Mouse (Mus musculus): ENCODE measurements around the gene Mfap1b.
"Not testable (repeated sequence)": the region's sequence is repeated elsewhere in the genome, so short reads cannot be mapped to it uniquely, and the experiment has no call there.

Mfap1b gene

DNA sequence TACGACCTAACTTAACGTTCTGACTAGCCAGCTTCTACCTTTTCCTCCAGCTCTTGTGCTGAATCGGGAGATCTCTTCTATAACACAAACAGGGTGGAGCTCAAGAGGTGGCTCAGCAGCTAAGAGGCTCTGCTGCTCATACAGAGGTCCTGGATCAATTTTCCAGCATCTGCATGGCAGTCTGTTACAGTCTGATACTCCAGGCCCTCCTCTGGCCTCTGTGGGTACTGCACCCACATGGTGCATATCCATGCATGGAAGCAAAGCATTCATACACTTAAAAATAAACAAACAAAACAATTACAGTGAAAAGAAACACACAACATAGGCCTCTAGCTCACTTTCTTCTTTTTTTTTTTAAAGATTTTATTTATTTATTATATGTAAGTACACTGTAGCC lies 1.1 kb downstream of the Mfap1b start:
- not testable (repeated sequence) for DNase-seq (ENCODE audit: low spot score)

DNA sequence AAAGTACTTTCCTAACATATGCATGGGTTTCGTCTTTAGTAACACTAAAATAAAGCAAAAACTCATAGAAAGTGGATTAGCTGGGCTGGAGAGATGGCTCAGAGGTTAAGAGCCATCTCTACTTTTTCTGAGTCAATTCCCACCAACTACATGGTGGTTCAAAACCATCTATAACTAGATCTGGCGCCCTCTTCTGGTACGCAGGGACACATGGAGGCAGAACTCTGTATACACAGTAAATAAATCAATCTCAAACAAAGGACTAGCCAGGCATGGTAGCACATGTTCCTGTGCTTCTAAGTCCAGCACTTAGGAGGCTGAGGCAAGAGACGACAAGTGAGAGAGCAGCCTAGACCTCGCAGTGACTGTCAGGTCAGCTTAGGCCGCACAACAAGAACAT lies 4.9 kb downstream of the Mfap1b start:
- DNase-seq (ENCODE audit: low spot score), result not testable (repeated sequence)

DNA sequence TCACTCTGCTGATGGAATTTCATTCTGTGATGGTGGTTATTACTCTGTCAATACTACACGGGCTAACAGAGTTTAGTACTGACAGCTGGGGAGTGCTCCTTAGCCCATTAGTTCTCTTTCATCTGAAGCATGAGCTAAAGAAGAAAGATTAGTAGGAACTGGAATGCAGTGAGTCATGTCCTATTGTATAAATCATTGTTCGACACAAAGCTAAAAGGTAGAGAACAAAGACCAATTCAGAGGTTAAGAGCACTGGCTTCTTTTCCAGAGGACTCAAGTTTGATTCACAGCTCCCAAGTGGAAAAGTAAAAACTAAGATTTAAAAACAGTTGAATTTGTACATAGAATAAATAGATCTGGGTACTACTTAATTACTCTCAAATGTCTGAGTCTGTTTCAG lies 13.8 kb downstream of the Mfap1b start:
- DNase-seq (ENCODE audit: low spot score), result no peak

DNA sequence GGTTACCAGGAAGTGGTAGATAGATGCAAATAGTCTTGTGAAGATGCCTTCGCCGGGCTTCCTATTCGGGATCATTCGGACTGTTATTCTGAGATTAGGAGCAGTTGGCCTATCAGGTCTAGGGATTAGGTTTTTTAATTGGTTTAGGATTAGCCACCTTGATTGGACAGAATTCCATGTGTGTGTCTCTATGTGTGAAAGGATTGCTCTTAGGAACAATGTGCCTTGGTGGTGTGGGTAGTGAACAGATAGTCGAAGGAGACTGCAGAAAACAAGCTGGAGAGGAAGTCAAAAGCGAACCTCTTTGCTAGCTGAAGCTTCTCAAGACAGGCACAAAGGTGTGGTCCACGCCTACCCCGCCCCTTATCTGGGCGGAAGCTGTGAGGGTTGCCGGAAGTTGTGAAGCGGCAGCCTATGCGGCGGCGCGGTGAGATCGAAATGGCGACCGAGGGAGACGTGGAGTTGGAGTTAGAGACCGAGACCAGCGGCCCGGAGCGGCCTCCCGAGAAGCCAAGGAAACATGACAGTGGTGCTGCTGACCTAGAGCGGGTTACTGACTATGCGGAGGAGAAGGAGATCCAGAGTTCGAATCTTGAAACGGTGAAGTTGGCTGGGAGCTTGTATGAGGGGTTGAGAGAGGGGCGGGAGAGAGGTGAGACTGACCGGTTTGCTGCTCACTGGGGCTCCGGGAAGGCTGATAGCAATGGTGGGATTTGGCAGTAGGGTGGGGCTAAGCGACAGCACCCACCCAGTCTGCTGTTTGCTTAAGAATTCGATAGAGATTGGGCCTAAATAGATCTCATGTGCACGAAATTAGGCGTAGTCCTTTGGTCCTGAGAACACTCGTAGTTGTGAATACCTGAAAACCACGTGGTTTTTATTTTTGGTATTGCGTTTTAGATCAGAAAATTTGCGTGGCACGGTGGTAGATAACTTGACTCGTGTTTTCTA lies 16.9 kb downstream of the Mfap1b start, which contains the start of gene Serinc4:
Serinc4 (minus strand) TSS at position 90 of the 951 bp plus-strand sequence.
- DNase-seq (ENCODE audit: low spot score), result peak; percentile 80

DNA sequence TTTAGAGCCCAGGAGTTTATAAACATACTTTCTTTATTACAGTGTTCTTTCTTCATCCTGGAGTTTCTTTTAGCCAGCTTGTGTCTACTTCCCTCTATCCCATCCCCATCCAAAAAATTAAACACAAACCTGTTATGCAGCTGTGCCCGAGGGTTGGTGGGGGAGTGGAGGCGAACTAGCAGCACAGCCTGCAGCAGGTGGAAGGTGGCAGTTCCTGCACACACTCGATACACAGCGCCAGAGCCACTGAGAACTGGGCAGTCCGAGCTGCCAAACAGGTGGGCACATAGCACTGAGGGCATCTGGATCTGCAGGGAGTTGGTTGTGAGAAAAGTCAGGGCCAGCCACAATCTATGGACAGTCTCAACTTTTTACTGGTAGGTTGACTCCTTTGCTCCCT lies 18.3 kb downstream of the Mfap1b start:
- no peak for DNase-seq (ENCODE audit: low spot score)

GRCm38 (mm10) chr2:121453917-121454316 lies 19.9 kb downstream of the Mfap1b start:
- no peak for DNase-seq (ENCODE audit: low spot score)

DNA sequence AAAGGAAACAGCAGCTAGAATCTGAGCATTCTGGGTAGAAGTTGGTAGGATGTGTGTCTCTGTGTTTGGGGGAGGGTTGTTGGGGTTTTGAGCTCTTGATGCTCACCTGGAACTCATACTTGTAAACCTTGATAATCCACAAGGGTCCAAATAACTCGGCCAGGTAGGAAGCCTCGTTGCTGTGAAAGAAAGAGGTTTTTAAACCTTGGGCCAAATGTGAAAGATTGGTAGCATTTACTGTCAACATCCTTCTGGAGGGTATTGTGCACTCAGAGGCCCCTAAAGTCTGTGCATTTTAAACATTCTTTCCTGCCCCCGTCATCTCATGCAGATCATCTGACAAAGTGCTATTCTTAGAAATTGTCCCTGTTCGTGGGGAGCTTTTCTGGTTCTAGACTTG lies 20.9 kb downstream of the Mfap1b start, which contains the start of gene Hypk:
Hypk (plus strand) TSS at position 301 of the 400 bp plus-strand sequence.
- DNase-seq (ENCODE audit: low spot score), result no peak

DNA sequence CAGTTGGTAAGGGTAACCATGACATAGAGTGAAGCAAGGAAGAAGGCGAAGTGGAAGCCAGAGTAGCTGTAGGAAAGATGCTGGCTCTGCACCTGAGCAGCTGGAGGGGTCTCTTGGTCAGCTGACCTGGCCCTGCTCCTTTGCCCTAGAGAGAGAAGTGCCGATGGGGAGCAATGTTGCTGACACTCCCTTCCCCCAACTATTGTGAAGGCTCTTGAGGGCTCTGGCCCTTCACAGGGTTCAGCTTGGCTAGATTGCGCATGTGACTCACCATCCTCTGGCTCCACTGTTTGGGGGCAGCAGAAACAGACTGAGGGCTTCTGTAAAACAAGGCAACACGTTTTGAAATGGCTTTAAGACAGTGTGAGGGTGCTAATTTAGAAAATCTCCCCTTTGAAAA lies 21.5 kb downstream of the Mfap1b start:
- DNase-seq (ENCODE audit: low spot score), result no peak

GRCm38 (mm10) chr2:121450093-121450492 lies 23.8 kb downstream of the Mfap1b start:
- DNase-seq (ENCODE audit: low spot score), result no peak

- no peak for DNase-seq (ENCODE audit: low spot score)
Observed at GRCm38 (mm10) chr2:121449545-121450011, 24.3 kb downstream of the Mfap1b start.

DNA sequence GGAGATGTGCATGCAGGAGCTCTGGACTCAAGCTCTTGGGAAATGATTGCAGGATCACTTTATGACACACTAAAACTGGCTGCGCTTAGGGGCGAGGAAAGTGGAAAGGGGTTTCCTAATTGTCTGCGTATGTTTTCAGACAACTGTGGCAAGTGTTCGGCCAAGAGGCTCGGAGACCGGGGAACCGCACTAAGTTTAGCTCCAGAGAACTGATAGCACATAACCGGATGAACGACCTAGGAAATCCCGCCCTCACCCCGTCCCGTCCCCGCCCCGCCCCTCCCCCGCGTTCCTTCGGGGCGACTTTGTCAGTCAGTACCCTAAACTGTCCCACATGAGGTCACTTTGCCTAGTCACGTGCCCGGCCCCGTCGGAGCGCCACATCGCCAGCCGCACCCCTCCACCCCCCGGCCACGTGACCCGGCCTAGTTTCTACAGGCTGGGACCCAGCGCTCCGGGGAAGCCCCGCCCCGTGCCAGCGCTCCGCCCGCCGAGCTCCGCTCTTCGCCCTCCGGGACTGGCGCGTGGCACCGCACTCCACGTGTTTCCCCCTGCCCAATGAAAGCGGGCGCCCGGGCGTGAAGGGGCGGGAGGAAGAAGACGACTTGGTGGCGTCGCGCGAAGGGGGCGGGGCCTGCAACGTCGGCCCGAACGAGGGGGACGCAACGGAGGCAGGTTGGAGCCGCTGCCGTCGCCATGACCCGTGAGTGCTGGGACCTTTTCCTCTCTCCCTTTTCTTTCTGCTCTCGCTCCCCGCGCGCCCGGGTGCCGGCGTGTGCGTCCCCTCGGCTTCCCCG lies 24.9 kb downstream of the Mfap1b start, which contains the start of gene Serf2:
Serf2 (plus strand) TSS at position 457 of the 797 bp plus-strand sequence.
- DNase-seq (ENCODE audit: low spot score), result peak; percentile 99

DNA sequence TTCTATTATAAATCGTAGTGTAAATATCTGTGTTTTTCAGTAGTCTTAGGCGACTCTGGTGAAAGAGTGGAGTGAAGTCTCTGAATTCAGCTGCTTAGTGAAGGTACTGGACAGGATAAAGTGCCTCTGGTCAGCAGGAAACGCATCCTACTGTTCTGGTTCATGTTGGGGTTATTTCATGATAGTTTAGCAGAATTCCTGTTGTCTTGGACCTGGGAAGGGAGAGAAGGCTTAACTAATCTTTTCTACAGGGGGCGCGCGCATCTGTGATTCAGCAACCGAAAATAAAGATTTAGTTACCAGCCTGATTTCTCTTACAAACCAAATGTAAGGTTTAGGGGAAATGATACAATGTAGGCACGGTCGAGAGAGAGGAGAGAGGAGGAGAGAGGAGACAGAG lies 25.7 kb downstream of the Mfap1b start:
- DNase-seq (ENCODE audit: low spot score), result no peak

GRCm38 (mm10) chr2:121447006-121447405 lies 26.9 kb downstream of the Mfap1b start:
- DNase-seq (ENCODE audit: low spot score), result no peak

DNA sequence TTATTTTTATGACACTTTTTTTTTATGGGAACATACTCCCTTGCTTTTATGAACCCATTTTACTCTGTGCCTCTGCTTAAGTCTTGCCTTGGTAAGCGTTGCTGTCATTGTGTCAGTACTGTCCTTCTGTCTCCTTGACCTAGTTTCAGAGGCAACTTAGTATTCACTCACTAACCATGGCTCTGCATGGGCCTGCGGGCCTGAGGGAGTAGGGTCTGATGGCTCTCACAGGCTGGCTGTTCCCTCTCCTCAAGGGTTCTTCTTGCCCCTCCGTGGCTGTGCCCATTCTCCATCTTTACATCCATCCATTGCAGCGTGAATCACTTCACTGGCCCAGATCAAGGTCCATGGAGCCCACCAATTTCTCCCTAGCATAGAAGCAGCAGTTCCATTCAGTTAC lies 27.4 kb downstream of the Mfap1b start:
- no peak for DNase-seq (ENCODE audit: low spot score)

DNA sequence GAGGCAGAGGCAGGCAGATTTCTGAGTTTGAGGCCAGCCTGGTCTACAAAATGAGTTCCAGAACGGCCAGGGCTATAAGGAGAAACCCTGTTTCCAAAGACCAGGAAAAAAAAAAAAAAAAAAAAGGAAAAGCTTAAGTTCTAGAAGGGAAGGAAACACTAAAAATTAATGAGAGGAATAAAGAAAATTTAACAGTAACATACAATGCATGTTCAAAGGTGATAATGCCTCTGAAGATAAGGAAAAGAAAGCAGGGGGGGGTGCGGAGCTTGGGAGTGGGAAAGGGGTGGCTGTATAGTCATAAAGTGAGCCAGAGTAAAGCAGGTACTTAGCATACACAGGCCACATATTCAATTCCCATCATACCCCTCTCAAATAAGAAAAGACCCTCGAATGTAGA lies 28.8 kb downstream of the Mfap1b start:
- DNase-seq (ENCODE audit: low spot score), result no peak

DNA sequence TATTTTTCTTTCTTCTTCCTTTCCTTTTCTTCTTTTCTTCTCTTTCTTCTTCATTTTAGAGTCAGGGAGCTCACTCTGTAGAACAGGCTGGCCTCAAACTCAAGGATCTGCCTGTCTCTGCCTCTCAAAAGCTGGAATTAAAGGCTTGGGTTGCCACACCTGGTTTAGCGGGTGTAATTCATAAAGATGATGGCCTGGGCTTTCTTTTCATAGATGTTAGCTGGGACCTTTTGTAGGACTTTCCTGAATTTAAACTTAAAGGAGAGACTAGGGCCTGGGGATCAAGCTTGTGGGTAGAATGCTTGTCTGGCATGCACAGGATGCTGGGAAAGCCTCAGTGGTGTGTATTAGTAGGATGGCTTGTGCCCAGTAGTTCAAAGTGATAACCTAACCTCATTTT lies 29.7 kb downstream of the Mfap1b start, which contains the start of gene Ell3:
Ell3 (minus strand) TSS at position 101 of the 400 bp plus-strand sequence.
- no peak for DNase-seq (ENCODE audit: low spot score)

GRCm38 (mm10) chr2:121443068-121443349 lies 30.9 kb downstream of the Mfap1b start:
- DNase-seq (ENCODE audit: low spot score), result no peak

DNA sequence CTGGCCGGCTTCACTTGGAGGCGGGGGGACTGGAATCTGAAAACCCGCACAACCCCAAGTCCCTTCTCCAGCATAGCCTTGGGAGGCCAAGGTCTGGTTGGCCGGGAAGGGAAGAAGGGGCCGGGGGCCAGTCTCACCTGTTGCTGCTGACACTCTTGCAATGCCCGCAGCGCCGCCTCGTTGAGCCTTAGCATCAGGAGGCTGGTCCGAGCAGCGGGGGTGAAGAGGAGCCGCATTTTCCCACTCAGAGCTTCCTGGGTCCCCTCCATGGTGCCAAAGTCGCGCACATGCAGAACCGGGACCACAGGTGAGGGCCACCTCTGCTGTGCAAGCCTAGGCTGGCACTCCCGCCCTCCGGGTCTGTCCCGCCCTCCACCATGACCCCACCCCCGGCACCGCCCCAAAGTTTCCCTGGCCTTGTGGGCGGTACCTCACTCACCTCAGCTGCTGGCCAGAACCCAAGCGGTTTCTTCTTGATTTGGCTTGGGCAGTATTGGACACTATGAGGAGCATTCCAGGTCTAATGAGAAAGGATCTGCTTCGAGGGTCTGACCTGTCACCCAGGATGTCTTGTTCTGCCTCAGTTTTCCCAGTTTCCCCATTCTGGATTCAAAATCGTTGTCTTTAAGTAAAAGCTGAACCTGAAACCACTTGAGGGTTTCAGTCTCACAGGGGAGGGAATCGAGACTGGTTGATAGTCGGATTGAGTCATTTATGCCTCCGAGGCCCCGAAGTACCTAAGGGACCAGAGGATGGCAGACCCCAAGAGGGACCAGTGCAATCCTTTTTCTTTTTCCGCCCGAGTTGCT lies 31.4 kb downstream of the Mfap1b start:
- DNase-seq (ENCODE audit: low spot score), result no peak

DNA sequence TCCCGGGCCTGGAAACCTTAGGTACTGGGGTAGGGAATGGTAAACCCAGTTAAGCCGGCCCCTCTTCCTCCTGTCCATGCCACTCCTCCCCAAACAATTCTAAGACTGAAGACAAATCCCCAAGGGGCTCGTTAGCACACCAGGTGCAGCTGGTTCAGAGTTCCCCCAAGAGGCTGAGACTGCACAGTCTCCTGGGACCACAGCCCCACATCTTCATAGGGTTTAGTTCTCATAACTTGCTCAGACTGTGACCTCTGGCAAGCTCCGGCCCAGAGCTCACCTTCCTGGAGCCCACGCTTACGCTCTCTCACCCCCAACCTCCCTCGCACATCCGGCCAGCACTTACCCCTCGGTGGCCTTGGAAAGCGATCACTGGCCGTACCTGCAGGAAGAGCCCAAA lies 32.1 kb downstream of the Mfap1b start:
- no peak for DNase-seq (ENCODE audit: low spot score)

GRCm38 (mm10) chr2:121440834-121441605 lies 32.8 kb downstream of the Mfap1b start:
- DNase-seq (ENCODE audit: low spot score), result no peak

DNA sequence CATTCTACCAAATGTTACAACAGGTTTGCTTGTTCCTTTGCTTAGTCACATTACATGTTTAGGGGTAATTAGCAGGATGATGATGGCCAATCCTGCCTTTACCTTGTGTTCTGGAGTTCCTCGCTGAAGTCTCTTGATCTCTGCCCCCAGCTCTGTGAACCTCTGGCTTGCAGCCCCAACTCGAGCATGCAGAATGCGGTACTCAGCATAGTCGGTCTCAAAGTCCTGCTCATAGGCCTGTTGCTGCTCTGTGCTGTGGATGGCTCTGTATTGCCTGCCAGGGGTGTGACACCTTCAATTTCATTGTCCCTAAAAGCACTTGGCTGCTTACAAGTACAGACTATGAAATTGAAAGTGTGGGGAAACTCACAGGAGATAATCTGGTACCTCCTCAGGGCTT lies 34.1 kb downstream of the Mfap1b start:
- no peak for DNase-seq (ENCODE audit: low spot score)
